Mouse (Mus musculus): ENCODE measurements at regions not wholly inside any gene's neighbourhood (a gene's known extent, or its start where the extent isn't known, plus 50 kb on each side); places are given as distances from the start of the nearest gene placed in this dataset.
"Not testable (repeated sequence)": the region's sequence is repeated elsewhere in the genome, so short reads cannot be mapped to it uniquely, and the experiment has no call there.

DNA sequence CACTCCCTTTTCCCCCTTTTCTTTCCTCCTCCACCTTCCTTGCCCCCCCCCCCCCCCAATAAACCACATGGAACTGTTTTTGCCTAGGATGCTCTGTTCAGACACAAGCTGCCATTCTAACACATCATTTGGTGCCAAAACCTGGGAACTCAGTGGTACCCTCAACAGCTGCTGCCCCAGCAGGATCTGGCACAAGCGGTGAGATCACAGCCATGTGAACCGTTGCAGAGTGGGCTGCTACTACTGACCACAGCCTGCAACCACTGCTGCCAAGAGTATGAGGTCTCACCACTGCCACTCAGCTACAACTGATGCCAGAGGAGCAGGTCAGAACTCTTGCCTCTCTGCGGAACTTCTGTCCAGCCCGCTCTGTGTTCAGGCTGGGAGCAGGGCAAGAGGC, 206.2 kb downstream of the Pcsk1 start:
- TF ChIP-seq FLI1 (IDR thresholded peaks at IDR 0.05; ENCODE audit: low read length) (no peak), GATA1 (IDR thresholded peaks at IDR 0.05; ENCODE audit: borderline replicate concordance, low read length) (no peak)
- peak overlapping the region; percentile 18 for H3K4me3 ChIP-seq (replicated peaks)
- peaks cover 14% of the 10 kb centered on the region for H3K9me3 ChIP-seq
- H3K4me1 ChIP-seq: no peaks in the 10 kb centered on the region
- H3K27me3 ChIP-seq (replicated peaks): peaks cover 2% of the 10 kb centered on the region
- no peaks in the 10 kb centered on the region for H3K36me3 ChIP-seq (replicated peaks; ENCODE audit: low read length)

DNA sequence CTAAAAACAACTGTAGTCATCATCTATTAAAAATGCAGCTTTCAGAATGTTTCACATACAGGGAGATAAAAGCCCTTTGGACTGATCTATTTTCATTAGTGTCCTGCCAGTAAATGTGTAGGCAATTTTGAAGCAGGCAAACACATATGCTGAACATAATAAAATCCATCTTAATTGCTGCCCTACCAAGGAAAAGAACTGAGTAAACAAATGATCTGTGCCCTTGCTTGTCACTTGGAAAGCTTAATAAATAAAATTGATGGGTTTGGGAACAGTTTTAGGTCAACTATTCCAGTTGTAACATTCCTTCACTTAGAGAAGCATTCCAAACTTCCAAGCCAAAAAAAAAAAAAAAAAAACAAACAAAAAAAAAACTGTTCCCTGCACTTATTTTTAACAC, 230.2 kb downstream of the Pcsk1 start:
- H3K36me3 ChIP-seq (replicated peaks; ENCODE audit: low read length): no peaks in the 10 kb centered on the region
- no peaks in the 10 kb centered on the region; the same call in 1 of the 2 replicates for H3K4me1 ChIP-seq
- no peak overlapping the region for H3K4me3 ChIP-seq (replicated peaks)
- TF ChIP-seq FLI1 (IDR thresholded peaks at IDR 0.05; ENCODE audit: low read length) (no peak), GATA1 (IDR thresholded peaks at IDR 0.05; ENCODE audit: borderline replicate concordance, low read length) (no peak)
- no peaks in the 10 kb centered on the region for H3K9me3 ChIP-seq
- H3K27me3 ChIP-seq (replicated peaks): no peaks in the 10 kb centered on the region

DNA sequence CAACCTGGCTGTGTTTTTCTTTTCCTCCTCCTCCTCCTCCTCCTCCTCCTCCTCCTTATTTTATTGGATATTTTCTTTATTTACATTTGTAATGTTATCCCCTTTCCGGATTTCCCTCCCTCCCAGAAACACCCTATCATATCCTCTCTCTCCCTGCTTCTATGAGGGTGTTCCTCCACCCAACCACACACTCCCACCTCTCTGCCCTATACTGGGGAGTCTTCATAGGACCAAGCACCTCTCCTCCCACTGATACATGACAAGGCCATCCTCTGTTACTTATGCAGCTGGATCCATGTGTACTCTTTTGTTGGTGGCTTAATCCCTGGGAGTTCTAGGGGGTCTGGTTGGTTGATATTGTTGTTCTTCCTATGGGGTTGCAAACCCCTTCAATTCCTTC, 230.6 kb downstream of the Pcsk1 start:
- TF ChIP-seq FLI1 (IDR thresholded peaks at IDR 0.05; ENCODE audit: low read length): no peak
- no peak for TF ChIP-seq GATA1 (IDR thresholded peaks at IDR 0.05; ENCODE audit: borderline replicate concordance, low read length)
- H3K27me3 ChIP-seq (replicated peaks): no peaks in the 10 kb centered on the region
- H3K4me1 ChIP-seq: no peaks in the 10 kb centered on the region; the same call in 1 of the 2 replicates
- H3K9me3 ChIP-seq: no peaks in the 10 kb centered on the region
- H3K4me3 ChIP-seq (replicated peaks): no peak overlapping the region
- no peaks in the 10 kb centered on the region for H3K36me3 ChIP-seq (replicated peaks; ENCODE audit: low read length)

DNA sequence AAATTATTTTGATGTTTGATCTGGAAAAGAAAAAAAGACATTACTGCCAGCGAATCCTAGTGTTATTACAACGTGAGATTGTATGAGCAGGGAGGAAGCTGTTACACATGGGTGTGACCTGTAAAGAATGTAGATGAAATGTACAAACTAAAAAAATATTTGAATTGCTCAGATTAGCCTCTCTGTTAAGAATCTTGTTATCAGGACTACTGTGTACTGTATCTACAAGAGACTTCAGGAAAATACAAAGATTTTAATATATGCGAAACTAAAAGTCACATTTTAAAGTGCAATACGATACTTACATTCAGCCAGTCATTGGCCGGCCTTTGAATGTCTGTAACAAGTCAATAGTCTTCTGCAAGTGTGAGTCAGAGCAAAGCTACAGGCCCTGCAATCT, 247.4 kb downstream of the Pcsk1 start:
- TF ChIP-seq GATA1 (IDR thresholded peaks at IDR 0.05; ENCODE audit: borderline replicate concordance, low read length) (no peak), FLI1 (IDR thresholded peaks at IDR 0.05; ENCODE audit: low read length) (no peak)
- H3K4me3 ChIP-seq (replicated peaks): no peak overlapping the region
- H3K9me3 ChIP-seq: no peaks in the 10 kb centered on the region
- no peaks in the 10 kb centered on the region for H3K36me3 ChIP-seq (replicated peaks; ENCODE audit: low read length)
- H3K4me1 ChIP-seq: no peaks in the 10 kb centered on the region; the same call in 1 of the 2 replicates
- no peaks in the 10 kb centered on the region for H3K27me3 ChIP-seq (replicated peaks)

DNA sequence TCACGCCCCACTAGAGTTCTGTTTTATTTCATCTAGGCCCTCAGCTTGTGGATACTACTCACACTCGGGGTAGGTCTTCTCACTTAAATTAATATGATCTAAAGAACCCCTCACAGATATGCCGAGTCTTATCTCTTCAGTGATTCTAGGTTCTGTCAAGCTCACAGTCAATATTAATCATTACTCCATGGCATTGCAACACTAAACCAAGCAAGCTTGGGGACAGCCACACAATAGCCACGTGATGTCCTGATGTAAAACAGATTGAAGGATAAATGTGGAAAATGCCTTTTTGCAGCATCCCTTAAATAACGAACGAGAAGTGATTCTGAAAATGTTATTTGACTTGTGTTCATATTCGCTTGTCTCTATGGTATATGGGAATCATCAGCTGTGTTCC, 253.8 kb downstream of the Pcsk1 start:
- Histone ChIP-seq H3K4me1 (peaks cover 12% of the 10 kb centered on the region), H3K4me3 (replicated peaks) (no peak overlapping the region), H3K27me3 (replicated peaks) (no peaks in the 10 kb centered on the region), H3K36me3 (replicated peaks; ENCODE audit: low read length) (no peaks in the 10 kb centered on the region), H3K9me3 (no peaks in the 10 kb centered on the region)
- TF ChIP-seq GATA1 (IDR thresholded peaks at IDR 0.05; ENCODE audit: borderline replicate concordance, low read length) (no peak), FLI1 (IDR thresholded peaks at IDR 0.05; ENCODE audit: low read length) (no peak)

DNA sequence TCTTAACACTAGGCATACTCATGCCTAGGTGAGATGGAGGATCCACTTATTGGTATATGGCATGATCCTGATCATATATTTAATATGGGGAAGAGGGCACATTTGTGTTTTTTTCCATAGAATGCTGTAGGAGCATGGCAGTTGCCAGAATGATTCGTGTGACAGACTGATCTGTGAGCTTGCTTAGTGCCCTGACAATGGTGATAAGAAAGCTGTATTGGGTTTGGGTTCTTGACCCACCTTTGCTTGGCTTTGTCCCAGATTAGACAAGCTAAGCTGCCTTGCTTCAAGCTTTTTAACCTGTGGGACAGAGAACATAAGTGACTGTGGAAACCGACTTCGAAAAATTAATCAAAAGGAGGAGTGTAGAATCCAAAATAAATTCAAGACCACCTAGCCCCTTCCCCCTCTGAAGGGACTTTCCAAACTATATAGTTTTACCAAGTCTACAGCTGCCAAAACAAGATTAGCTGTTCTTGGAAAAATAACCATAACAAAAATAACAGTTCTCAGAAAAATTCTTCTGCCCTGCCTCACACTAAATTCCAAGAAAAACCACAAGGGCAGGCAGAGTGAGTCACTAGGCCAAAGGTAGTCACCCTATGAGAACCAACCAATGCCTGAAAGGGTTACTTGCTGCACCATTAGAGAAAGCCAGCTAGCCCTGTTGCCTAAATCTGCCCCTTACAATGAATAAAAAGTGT, 277.2 kb downstream of the Pcsk1 start:
- no peaks in the 10 kb centered on the region for H3K9me3 ChIP-seq
- H3K4me3 ChIP-seq (replicated peaks): no peak overlapping the region
- TF ChIP-seq GATA1 (IDR thresholded peaks at IDR 0.05; ENCODE audit: borderline replicate concordance, low read length) (no peak), FLI1 (IDR thresholded peaks at IDR 0.05; ENCODE audit: low read length) (no peak)
- H3K36me3 ChIP-seq (replicated peaks; ENCODE audit: low read length): no peaks in the 10 kb centered on the region
- no peaks in the 10 kb centered on the region for H3K27me3 ChIP-seq (replicated peaks)
- peaks cover 21% of the 10 kb centered on the region for H3K4me1 ChIP-seq

DNA sequence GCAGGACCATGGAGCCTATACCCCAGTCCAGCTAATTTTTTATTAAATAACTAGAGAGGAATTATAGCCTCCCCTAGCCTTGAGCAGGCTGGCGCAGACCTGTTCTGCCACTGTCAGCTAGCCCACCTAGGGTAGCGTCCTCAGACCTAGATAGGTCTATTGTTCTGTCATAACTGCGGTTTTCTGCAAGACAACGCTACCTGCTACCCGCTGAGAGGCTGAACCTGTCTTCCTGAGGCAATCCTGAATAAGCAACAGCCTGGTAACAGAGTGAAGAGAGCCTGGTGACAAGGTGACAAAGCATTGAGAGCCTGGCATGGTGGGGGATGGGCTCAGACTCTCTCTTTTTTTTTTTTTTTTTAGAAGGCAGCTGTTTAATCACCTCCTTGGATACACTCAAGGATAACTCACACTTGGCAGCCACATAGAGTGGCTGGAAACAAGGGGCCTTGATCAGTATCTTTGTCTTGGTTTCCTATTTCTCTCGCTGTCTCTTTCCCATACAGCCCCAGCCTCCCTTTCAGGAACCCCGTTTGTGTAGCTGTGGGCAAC, 278.7 kb downstream of the Pcsk1 start:
- TF ChIP-seq FLI1 (IDR thresholded peaks at IDR 0.05; ENCODE audit: low read length) (no peak), GATA1 (IDR thresholded peaks at IDR 0.05; ENCODE audit: borderline replicate concordance, low read length) (no peak)
- Histone ChIP-seq H3K9me3 (no peaks in the 10 kb centered on the region), H3K27me3 (replicated peaks) (no peaks in the 10 kb centered on the region), H3K4me1 (peaks cover 21% of the 10 kb centered on the region), H3K4me3 (replicated peaks) (no peak overlapping the region), H3K36me3 (replicated peaks; ENCODE audit: low read length) (no peaks in the 10 kb centered on the region)

DNA sequence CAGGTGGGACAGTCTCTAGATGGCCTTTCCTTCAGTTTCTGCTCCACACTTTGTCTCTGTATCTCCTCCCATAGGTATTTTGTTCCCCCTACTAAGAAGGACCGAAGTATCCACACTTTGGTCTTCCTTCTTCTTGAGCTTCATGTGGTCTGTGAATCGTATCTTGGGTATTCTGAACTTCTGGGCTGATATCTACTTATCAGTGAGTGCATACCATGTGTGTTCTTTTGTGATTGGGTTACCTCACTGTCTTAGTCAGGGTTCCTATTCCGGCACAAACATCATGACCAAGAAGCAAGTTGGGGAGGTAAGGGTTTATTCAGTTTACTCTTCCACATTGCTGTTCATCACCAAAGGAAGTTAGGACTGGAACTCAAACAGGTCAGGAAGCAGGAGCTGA, 287.5 kb downstream of the Pcsk1 start:
- not testable (repeated sequence) for H3K36me3 ChIP-seq (replicated peaks; ENCODE audit: low read length); H3K27me3 ChIP-seq (replicated peaks); H3K4me3 ChIP-seq (replicated peaks); H3K9me3 ChIP-seq; H3K4me1 ChIP-seq

DNA sequence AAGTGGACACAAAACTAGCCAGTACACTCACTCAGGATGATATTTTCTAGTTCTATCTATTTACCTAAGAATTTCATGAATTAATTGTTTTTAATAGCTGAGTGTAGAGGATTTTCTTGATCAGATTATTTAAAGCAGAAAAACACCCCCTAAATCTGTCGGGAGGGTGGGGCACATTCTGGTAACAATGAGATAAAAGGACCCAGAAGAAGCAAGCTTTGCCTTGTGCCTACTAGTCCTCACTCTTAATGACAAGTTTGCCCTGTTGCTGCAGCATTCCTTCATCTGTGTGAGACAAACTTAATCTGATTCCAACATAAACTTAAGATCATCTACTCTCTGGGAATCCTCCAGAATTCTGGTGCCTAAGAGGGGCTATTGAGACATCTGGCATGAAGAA, 288.1 kb downstream of the Pcsk1 start:
- Histone ChIP-seq H3K36me3 (replicated peaks; ENCODE audit: low read length) (peaks cover 2% of the 10 kb centered on the region), H3K9me3 (peaks cover 4% of the 10 kb centered on the region; the same call in 1 of the 2 replicates), H3K4me1 (no peaks in the 10 kb centered on the region; the same call in 1 of the 2 replicates), H3K27me3 (replicated peaks) (no peaks in the 10 kb centered on the region), H3K4me3 (replicated peaks) (no peak overlapping the region)
- no peak for TF ChIP-seq GATA1 (IDR thresholded peaks at IDR 0.05; ENCODE audit: borderline replicate concordance, low read length)
- TF ChIP-seq FLI1 (IDR thresholded peaks at IDR 0.05; ENCODE audit: low read length): no peak

DNA sequence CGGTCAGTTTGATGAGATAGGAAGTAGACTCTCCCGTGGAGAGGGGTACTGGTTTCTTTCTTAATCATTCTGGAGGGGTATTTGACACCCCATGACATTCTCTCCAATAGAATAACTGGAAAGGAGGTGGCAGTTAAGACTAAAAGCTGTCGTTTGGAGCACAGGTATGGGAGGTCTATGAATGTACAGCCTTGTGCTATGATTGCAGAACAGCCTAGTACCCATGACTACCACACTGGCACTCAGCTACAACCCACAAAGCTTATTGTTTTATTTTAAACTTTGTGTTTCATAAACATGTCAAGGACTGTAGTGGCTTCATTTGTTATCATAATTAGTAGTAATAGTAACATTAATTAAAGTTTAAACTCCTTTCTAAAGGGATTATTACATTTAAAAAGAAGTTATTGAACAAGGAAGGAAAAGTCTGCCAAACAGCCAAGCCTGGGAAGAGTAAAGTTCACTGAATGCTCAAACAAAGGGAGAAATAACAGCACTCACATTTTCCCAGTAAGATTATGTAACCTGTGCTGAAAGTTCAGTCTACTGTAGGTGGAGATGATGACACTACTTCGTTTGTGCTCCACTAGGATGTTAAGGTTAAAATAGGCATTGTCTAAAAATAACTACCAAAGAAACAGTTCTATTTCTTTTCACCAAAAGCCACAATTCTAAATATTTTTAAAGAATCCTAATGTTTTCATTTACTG, 295.2 kb downstream of the Pcsk1 start:
- Histone ChIP-seq H3K4me1 (peaks cover 18% of the 10 kb centered on the region; the same call in 1 of the 2 replicates), H3K4me3 (replicated peaks) (no peak overlapping the region), H3K9me3 (no peaks in the 10 kb centered on the region), H3K27me3 (replicated peaks) (no peaks in the 10 kb centered on the region), H3K36me3 (replicated peaks; ENCODE audit: low read length) (no peaks in the 10 kb centered on the region)
- TF ChIP-seq GATA1 (IDR thresholded peaks at IDR 0.05; ENCODE audit: borderline replicate concordance, low read length): no peak
- TF ChIP-seq FLI1 (IDR thresholded peaks at IDR 0.05; ENCODE audit: low read length): no peak

Data from megakaryocyte, embryonic 14.5 days (primary cell).